Mouse (Mus musculus) natural killer cell, adult 2 months (primary cell): ENCODE measurements around the gene Mrpl10.

Experiments used
- DNase-seq, 2 experiments: peaks; one replicate each; pipeline ENCODE4 v3.0.0; 2022; ENCODE audit warnings: low spot score in 2 of 2

The Mrpl10 gene

DNA sequence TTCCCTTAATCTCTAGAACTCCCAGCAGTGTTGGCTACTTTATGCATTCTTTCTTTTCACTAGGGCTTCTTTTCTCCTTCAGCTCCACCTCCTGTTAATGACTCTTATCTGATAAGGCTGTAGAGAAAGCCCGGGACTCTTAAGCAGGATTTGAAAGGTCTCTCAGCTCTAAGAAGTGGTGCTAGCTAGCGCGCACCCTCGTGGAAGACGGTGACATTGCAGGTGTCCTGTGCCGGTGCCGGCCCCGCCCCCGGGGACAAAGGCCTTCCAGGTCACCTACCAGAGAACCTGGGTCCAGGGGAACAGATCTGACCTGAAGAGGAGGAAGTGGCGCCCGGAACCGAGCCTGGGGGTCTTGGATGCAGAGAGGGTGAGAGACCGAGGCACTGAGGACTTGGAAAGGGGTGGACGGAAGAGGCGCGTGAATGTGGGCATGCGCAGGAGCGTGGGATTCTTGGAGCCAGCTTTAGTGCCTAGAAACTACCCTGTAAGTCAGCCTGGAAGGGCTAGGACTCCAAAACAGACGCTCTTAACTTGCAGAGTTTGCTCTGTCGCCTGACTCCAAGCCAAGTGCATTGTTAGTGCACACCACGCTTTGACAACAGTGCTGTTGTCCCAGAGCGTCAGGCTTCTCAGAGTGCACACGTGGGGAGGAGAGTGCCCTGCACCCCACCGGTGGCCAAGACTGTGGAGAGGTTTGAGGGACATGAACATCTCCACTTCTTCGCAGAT, 11.5 kb upstream of the Mrpl10 start, which contains the start of gene Scrn2:
TSS of gene Scrn2 (plus strand) at position 253 of the 732 bp plus-strand sequence.
- DNase-seq: peak; percentile 81 to 85

DNA sequence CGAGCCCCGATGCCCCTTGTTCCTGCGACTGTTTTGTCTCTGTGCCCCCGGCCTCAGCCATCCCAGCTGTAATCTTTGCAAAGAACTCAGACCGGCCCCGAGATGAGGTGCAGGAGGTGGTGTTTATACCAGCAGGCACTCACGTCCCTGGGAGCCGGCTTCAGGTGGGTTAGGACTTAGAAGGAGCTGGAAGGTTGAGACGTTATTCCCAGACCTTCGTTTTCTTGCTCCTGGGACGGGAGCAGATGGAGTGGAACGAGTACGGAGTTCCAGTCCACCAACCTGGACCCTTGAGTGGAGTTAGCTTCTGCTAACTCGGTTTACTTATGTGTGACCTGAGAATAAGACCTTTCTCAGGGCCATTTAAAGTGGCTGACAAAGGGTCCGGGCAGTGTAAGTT, 10.9 kb upstream of the Mrpl10 start:
- no peak for DNase-seq

DNA sequence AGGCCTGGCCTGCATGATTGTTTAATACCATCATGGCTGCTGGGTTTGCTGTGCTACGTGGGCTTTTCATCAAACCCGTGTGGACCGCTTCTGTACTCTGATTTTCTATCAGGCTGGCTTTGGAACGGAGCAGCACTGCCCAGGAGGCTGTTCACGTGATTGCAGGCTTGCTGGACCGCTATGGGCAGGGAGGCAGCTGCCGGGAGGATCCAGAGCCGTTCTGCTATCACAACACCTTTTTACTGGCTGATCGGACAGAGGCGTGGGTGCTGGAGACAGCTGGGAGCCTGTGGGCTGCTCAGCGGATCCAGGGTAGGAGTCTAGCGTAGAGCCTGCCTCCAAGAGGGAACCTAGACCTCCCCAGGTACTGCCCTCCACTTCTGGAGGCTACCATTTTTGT, 9.4 kb upstream of the Mrpl10 start:
- no peak for DNase-seq

- DNase-seq: no peak
Measured at GRCm38 (mm10) chr11:97032499-97032898, 8.9 kb upstream of the Mrpl10 start.

DNA sequence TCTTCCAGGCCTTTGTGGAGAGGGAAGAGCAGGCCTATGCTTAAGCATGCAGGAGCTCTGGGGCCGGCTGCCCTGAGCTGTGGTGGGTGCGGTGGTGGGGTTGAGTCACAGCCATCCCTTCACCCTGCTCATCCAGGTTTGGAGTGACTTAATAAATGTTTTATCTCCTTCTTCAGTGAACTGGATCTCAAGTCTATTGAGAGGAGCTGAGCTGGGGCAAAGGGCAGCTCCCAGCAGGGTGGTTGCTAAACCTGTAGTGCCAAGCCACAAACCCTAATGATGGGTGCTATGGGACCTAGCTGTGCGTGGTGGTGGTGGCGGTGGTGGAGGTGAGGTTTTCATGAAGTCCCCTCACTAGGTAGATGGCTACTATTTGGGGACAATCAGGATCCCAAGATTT, 7.6 kb upstream of the Mrpl10 start:
- no peak for DNase-seq

GRCm38 (mm10) chr11:97036141-97036540, 5.2 kb upstream of the Mrpl10 start:
- no peak for DNase-seq

GRCm38 (mm10) chr11:97038881-97039280, 2.5 kb upstream of the Mrpl10 start:
- DNase-seq: no peak

DNA sequence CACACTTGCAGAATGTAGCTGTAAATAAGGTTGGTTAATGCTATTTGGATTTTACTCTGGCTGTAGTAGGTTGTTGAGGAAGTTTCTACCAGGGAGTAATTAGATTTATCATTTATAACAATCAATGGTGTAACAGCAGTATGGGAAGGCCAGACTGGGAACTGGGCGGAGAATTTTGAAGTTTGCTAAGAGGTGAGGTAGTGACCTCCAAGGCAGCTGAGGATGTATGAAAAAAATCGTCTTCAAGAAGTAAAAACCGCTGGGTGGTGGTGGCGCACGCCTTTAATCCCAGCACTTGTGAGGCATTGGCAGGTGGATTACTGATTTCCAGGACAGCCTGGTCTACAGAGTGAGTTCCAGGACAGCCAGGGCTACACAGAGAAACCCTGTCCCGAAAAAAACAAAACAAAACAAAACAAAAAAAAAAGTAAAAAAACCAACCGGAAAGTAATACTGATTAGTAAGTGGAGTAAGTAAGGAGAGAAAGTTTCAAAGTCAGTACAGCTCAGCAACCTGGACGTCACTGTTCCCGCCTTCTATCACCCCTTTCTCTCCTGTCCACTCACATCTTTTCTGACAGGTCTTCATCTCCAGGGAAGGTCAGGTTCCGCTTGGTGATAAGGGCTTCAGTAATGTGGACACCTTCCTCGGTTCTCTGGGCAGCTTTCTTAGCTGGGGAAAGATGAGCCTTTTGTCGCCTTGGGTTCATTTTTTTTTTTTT, 899 bp upstream of the Mrpl10 start:
- DNase-seq: no peak

DNA sequence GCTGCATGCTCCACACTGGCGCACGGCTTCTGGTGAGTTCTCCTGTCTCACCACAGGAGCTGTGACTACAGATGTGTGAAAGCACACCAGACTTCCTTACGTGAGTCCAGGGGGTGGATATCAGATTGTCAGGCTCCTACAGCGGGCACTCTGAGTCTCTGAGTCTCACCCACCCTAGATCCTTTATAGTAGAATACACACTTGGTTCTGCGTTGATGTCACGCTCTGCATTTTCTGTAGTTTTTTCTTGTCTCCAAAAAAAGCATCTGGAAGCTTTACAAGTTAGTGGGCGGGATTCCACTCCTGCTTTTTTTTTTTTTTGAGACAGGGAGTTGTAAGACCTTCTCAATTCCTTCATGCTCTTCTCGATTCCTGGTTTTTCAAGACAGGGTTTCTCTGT, 3.5 kb downstream of the Mrpl10 start:
- no peak for DNase-seq

DNA sequence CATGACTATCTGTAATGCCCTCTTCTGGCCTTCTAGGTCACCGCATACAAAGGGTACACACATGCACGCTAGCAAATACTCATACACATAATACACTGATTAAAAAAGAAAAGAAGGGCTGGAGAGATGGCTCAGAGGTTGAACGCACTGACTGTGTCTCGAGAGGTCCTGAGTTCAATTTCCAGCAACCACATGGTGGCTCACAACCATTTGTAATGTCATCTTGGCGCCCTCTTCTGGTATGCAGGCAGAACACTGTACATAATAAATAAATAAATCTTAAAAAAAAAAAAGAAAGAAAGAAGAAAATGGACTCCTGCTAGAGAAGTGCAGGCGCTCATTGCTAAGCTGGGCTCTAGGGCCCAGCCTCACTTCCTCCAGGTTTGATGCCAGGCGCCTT, 4.5 kb downstream of the Mrpl10 start:
- DNase-seq: peak in 1 of 2 experiments; percentile 28

GRCm38 (mm10) chr11:97048090-97048650, 6.8 kb downstream of the Mrpl10 start:
- no peak for DNase-seq

DNA sequence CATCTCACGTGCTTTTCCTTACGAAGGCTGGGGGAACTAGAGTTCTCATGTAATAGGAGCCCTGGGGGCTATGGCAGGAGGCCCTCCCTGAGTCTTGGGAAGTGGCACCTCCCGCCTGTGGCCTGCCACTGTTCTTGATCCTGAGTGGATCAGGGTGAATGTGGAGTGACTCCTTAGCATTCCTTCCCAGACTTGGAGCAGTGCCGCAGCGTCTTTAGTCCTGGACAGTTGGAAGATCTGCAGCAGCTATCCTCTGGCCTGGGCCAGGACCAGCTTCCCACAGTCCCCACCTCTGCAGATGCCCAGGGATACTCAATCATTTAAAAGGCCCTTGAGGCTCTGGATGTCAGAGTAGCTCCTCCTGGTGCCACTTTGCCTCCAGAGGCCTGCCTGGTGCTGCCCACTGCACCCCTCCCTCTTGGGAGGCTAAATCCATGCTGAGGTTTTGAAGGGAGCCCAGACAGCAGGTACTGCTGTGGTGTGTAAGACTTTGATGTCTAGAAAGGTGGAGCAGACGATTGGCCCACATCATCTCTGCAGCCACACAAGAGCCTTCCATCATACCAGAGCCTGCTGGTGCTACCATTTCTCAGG, 8.2 kb downstream of the Mrpl10 start:
- DNase-seq: no peak

DNA sequence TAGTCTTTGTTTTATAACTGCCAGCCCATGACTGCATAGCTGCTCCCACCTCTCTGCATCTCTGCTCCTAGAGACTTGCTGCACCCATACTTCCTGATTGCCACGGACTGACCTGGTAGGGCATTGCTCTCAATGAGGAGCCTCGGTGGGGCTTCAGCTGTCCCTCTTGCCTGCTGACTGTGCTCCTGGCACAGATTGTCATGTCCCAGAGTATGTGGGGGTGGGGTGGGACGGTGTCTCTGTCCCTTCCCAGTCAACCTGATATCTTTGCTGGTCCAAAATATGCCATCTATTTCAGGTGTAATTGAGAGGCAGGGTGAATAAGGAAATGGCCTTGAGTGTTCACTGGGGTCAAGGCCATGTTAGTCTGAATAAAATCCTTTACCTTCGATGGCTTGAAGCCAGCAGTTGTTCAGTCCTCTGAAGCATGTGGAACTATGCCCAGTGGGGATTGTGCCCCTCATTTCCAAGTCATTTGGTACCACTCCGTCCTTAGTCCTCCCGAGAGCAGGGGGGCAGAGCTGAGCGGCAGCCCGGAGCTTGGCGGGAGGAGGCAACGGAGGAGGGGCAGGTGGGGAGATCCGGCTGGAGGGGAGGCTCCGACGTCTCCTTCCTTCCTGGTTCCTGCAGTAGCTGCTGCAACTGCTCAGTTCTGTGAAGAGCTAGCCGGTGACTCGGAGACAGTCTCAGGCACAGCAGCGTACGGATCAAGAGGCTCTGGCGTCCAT, 9.0 kb downstream of the Mrpl10 start, which contains the start of gene Osbpl7:
TSS of gene Osbpl7 (plus strand) at position 413 of the 728 bp plus-strand sequence.
- peak; percentile 55 to 64 for DNase-seq

- peak in 1 of 2 experiments; percentile 25 for DNase-seq
Measured at GRCm38 (mm10) chr11:97050944-97051586, 9.7 kb downstream of the Mrpl10 start.

- DNase-seq: peak in 1 of 2 experiments; percentile 21
Measured at GRCm38 (mm10) chr11:97052219-97052646, 10.9 kb downstream of the Mrpl10 start.

DNA sequence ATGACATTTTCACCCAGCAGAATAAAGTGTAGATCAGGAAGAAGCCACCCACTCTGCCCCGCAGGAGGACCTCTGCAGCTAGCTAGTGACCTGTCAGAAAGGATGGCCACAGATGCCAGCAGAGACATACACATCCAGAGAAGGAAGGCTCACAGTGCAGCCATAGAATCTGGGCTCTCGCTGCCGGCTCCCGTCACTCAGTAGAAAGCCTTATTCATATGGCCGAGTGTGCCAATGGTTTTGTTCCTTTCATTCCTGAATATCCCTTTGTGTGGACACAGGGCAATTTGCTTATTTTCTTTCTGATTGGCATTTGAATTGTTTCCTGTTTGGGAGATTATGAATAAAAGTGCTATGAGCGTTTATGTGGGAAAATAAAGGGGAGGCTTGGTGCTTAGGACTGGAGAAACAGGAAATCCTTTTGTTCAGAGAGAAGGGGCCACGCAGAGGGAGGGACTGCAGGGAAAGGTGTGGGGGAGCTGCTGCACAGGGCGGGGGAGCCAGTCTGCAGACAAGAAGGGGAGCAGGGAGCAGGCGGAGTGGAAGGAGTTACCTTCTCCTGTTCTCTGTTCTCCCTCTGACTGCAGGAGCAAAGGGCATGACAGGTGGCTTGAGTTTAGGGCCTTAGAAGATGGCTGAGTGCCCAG, 22.0 kb downstream of the Mrpl10 start:
- no peak for DNase-seq

DNA sequence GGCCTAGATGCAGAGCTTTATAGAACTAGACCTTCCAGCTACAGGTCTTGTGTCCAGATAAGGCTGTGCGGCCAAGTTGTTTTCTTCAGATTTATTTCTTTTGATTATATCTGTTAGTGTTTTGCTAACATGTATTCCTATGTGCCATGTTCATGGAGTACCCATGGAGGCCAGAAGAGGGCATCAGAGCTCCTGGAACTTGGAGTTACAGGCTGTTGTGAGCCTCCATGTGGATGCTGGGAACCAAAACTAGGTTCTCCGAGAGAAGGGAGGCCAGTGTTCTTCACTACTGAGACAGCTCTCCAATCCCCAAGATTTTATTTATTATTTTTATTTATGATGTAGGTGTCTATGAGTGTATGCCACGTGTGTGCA, 22.5 kb downstream of the Mrpl10 start:
- DNase-seq: no peak

DNA sequence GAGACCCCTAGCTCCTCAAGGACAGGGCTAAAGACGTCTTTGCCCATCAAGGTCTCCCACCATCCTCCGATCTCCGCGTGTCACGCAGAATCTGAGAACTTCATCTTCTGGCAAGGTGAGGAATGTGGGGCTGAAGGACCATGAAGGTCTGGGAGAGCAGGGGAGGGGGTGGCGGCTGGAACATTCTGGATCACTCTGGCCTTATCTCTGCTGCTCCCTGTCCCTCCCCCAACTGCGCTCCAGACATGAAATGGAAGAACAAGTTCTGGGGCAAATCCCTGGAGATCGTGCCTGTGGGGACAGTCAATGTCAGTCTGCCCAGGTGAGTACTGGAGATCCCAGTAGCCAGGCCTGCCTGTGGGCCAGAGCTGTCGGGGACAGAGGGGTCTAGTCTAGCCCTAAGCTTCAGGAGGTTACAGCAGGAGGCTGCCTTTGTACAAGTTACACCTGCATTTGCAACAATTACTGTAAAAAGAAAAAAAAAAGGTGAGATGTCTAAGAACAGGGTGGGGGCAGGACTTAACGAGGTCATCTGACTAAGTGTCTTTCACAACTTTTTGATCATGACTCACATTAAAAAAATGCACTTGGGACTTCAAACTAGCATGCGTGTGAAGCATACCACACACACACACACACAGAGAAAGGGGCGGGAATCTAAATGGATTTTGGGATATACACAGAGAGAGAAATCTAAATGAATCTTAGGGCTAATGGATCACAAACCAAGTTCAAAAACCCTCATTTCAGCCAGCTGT, 24.4 kb downstream of the Mrpl10 start:
- DNase-seq: no peak

- no peak for DNase-seq
Measured at GRCm38 (mm10) chr11:97066656-97067360, 25.4 kb downstream of the Mrpl10 start.
